Mouse (Mus musculus): Measurements from ENCODE around the gene Tgfbi.

The Tgfbi gene

DNA sequence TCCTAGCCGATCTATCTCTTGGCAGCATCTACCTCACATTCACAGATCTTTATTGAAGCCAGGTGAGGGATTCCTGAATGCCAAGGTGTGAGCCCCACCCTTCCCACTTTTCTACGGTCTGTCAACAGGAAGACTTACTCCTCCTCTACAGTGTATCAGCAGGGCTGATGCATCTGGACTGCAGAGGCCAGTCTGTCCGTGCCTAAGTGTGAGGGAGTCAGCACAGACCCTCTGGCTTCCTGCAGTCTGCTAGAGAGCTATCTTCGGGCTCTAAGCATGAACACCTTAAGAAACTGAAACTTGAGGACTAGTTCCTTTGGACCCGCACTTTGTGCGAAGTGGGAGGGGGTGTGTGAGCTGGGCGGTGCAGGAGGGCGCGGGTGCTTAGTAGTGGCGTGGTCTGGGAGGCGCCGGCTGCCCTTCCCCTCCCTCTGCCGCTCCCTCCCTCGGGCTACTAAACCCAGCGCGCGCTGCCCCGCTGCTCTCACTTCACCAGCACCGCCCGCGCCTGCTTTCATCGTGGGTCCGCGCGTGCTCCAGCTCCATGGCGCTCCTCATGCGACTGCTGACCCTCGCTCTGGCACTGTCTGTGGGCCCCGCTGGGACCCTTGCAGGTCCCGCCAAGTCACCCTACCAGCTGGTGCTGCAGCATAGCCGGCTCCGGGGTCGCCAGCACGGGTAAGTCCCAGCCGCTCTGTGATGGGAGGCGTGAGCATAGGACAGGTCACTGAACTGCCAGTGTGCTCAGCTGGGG, at the start of gene Tgfbi:
Tgfbi (plus strand) TSS at position 421 of the 754 bp plus-strand sequence.
- no peak for DNase-seq

DNA sequence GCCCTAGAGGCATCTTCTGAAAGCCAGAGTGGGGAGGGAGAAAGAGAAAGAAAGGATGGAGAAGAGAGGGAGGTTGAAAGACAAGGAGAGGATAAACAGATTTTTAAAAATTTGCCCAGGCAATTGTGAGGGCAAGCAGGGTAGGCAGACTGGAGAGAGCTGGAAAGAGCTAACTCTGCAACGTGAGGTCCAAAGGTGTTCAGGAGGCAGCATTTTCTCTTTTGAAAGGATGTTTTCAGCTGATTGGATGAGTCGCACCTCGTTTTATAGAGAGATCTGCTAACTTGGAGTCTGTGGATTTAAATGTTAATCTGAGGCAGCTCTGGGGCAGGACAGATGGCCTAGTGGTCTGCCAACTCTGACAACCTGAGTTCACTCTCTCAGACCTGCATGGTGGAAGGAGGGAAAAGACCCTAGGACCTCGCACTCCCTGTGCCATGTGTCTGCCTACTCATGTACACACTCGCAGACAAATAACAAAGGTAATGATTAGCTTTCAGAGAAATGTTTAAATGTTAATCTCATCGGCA, 49.4 kb upstream of the Tgfbi start:
- DNase-seq = no peak

- DNase-seq = no peak
Observed at GRCm38 (mm10) chr13:56561129-56561528, 48.2 kb upstream of the Tgfbi start.

DNA sequence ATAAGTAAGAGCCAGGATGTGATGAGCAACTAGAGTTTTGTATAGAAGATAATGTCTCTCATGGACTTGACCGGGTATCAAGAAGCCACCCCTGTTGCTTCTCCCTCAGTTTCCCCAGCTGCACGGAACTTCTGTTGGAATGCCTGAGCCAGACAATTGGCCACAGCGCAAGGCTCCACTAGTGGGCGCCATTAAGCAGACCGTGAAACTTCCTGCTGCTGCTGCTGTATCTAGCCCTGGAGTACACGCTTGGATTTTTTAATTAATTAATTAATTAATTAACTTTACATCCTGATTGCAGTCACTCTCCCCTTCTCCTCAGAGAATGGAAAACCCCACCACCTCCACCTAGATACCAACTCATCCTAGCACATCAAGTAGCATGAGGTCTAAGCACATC, 46.2 kb upstream of the Tgfbi start:
- no peak for DNase-seq

GRCm38 (mm10) chr13:56566336-56566735, 43.0 kb upstream of the Tgfbi start:
- no peak for DNase-seq

DNA sequence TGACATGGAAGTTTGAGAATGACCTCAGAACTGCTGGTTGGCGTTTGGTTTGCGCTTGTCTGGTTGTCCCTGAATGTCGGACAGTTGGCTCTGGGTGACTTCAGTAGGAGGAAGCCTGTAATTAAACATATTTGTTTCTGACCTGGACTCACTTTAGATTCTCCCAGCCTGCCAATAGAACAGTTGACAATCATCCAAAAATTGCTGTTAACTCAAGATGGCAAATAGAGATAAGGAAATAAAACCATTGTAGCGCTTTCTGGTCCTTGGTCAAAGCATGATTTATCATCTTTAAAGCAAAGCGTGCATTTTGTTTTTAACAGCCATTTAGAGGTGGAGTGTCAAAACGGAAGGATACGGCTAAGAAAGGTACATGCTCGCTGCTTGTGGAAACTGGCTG, 37.7 kb upstream of the Tgfbi start:
- no peak for DNase-seq

GRCm38 (mm10) chr13:56575074-56575473, 34.2 kb upstream of the Tgfbi start:
- no peak for DNase-seq

- DNase-seq = peak; percentile 14
Observed at GRCm38 (mm10) chr13:56575701-56576321, 33.5 kb upstream of the Tgfbi start.

GRCm38 (mm10) chr13:56578097-56578496, 31.2 kb upstream of the Tgfbi start:
- DNase-seq = no peak

- DNase-seq = no peak
Observed at GRCm38 (mm10) chr13:56580450-56580849, 28.9 kb upstream of the Tgfbi start.

DNA sequence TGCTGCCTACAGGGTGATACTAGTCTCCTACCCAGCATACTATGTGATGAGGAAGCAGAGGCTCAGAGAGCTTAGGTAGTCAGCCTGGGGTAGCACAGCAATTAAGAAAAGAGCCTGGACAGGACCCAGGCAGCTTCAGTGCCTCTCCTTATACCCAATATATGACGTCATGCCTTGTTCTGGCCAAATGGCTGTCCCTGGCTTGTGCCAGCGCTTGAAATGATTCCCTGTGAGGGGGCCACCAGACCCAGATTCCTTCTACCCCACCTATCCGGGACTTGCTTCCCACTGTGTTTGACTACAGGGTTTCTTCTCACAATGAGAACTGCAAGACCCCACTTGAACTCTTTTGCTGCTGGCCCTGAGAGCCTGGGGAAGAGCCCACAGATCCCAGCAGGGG, 27.8 kb upstream of the Tgfbi start:
- DNase-seq = no peak

- no peak for DNase-seq
Observed at GRCm38 (mm10) chr13:56581961-56582434, 27.3 kb upstream of the Tgfbi start.

- no peak for DNase-seq
Observed at GRCm38 (mm10) chr13:56582720-56583119, 26.6 kb upstream of the Tgfbi start.

- DNase-seq = no peak
Observed at GRCm38 (mm10) chr13:56586046-56586445, 23.3 kb upstream of the Tgfbi start.

GRCm38 (mm10) chr13:56588454-56589117, 20.7 kb upstream of the Tgfbi start:
- DNase-seq = no peak

DNA sequence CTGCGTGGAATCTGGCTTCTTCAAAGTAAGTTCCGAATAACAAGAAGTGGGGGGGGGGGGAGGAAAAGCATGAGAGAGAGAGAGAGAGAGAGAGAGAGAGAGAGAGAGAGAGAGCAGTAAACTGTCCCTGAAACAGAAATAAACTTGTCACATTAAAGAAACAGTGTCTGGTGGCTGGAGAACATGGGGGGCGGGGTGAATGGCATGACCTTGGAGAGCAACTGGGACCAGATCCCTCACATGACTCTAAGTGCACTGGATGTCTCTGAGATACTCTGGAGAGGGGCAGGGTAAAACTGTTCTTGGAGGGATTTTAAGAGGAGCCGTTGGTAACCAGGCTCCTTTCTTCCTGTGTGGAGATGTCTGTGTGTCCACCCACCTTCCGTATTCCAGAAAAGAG, 19.1 kb upstream of the Tgfbi start:
- DNase-seq = no peak

DNA sequence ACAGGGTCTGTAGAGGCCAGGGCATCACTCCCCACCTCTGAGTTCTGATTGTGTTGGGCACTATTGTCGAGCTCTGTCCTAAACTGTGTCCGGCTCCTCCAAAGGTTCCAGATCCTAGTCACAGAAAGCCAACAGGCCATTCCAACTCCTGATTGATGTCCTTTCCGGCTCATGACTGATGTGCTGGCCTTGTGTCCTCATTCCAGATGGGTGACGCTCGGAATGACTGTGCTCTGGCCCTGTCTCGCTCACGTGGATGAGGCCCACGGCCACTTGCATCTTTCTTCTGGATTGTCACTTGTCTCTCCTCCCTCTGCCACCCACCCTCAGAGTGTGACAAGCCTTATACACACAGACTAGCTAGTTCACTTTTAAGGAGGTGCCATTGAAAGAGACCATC, 18.1 kb upstream of the Tgfbi start:
- no peak for DNase-seq

DNA sequence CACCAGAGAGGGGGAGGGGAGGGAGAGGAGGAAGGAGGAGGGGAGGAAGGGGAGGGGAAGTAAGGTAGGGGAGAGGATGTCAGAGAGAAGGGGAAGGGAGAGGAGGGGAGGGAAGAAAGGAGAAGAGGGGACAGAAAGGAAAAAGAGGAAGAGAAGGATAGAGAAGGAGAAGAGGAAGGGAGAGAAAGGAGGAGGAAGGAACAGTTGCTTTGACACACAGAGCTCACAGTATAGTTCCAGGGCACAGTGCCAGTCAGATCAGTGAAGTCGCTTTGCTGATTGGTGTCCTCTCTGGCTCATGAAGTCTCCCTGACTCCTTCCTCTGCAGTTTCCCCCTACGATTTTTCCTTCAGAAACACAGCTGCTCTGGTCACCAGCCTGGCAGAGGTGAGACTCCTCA, 17.4 kb upstream of the Tgfbi start:
- no peak for DNase-seq

- no peak for DNase-seq
Observed at GRCm38 (mm10) chr13:56593196-56593595, 16.1 kb upstream of the Tgfbi start.

DNA sequence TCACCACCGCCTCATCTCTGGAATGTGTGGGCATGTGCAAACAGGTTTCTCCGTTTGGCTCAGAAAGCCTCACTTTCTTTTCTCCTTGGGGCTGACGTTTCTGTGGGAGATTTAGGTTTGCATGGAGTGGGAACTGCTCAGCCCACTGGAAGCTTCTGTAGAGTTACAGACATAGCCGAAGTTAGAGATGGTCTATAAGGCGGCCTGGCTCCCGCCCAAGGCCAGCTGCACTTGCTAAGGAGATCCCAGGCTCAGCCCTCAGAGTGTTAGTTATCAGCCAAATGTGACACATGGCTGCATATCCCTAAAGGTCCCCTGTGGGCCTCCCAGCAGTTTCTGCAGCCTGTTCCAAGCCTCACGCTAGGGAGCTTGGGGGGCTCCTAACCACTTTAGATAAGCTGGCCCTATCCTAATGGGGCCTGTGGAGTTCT, 15.3 kb upstream of the Tgfbi start:
- DNase-seq = no peak

- no peak for DNase-seq
Observed at GRCm38 (mm10) chr13:56595246-56595645, 14.1 kb upstream of the Tgfbi start.

GRCm38 (mm10) chr13:56597296-56597695, 12.0 kb upstream of the Tgfbi start:
- no peak for DNase-seq

DNA sequence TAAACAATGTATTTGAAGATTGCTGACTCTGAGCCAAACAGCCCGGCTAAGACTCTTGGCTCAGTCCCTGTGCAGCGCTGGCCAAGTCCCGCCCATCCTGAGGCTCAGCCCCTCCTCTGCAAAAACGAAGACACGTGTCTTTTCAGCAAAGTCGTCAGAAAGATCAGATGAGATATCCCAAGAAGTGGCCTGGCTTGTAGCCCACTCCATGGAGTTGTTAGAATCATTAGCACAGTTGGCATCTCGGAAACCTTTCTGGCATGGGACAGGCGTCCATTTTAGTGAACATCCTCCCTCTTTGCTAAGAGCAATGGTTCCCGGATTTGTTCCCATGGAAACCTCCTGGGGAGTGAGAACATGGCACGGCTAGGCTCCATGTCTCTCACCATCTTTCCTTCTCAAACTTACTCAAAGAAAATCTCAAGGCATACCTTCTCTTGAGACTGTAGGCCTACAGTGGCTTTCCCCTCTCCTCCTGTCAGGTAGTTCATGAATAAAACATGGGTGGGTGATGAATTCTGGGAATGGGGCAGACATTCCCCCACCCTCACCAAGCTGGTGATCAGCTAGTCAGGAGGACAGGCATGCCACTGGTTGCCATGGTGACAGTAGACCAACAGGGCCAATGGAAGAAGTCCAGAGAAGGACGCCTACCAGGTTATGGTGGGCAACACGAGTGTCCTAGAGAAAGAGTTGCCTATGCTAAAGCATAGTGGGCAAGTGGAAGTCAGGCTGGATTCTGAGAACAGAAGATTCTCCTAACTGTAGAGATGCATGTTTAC, 11.3 kb upstream of the Tgfbi start:
- DNase-seq = no peak

Data from cerebellum, adult 9-11 months (tissue).